Mouse (Mus musculus) lung, postnatal 0 days (tissue): ENCODE data around the gene Grik4. TPM values are rescaled to one million over a fixed set of nuclear protein-coding genes. Genes with fewer than 3 reads are reported as not detected.

Experiments
- ATAC-seq: fragments of 200-750 bp; cut with Nextera tagmentation; 2 replicates; pipeline ENCODE4 v1.8.0; 2017; ENCODE audit warnings: moderate library complexity
- DNase-seq: peaks from one replicate; pipeline ENCODE4 v3.0.0-alpha.2; 2016; ENCODE audit warnings: low spot score
- H3K27ac ChIP-seq: fragments of 300-500 bp; sonication (generic); 2 replicates; pipeline ENCODE4 v1.5.1; 2014; ENCODE audit warnings: antibody characterized with exemption, mild to moderate bottlenecking, low read length, mixed read lengths
- H3K27me3 ChIP-seq: fragments of 300-500 bp; sonication (generic); replicated peaks from 2 replicates; pipeline ENCODE4 v1.6.1; 2014; ENCODE audit warnings: low read length, mixed read lengths; ENCODE audit not compliant: insufficient read depth
- H3K36me3 ChIP-seq: fragments of 300-500 bp; sonication (generic); 2 replicates; pipeline ENCODE4 v1.6.1; 2014; ENCODE audit warnings: low read length, mixed read lengths; ENCODE audit not compliant: insufficient read depth
- H3K4me1 ChIP-seq: fragments of 300-500 bp; sonication (generic); 2 replicates; pipeline ENCODE4 v1.6.1; 2014; ENCODE audit warnings: antibody characterized with exemption, low read depth, low read length, mixed read lengths; ENCODE audit not compliant: insufficient read depth
- H3K4me2 ChIP-seq: fragments of 300-500 bp; sonication (generic); replicated peaks from 2 replicates; pipeline ENCODE4 v1.6.1; 2014; ENCODE audit warnings: low read depth, mild to moderate bottlenecking, low read length, moderate library complexity, mixed read lengths
- H3K4me3 ChIP-seq: fragments of 300-500 bp; sonication (generic); 2 replicates; pipeline ENCODE4 v1.5.1; 2014; ENCODE audit warnings: low read depth, low read length
- H3K9ac ChIP-seq: fragments of 300-500 bp; sonication (generic); replicated peaks from 2 replicates; pipeline ENCODE4 v1.6.1; 2014; ENCODE audit warnings: low read depth, mild to moderate bottlenecking
- H3K9me3 ChIP-seq: fragments of 300-500 bp; sonication (generic); 2 replicates; pipeline ENCODE4 v1.6.1; 2016; ENCODE audit warnings: low read length, mixed read lengths
- CTCF ChIP-seq: IDR thresholded peaks from 2 replicates; pipeline ENCODE4 v1.5.1; 2016; ENCODE audit warnings: antibody characterized with exemption, mild to moderate bottlenecking
- EP300 ChIP-seq: IDR thresholded peaks from 2 replicates; pipeline ENCODE4 v1.6.1; 2016; ENCODE audit warnings: antibody characterized with exemption, mild to moderate bottlenecking, control low read depth
- WGBS: fragments of 180-500 bp; shearing (Covaris S2); extraction: QIAGEN DNeasy Blood & Tissue Kit; methylation state at CpG from one replicate; pipeline ENCODE4 v1.1.7; 2014; 5-methylcytosine and 5-hydroxymethylcytosine counted together
- polyA plus RNA-seq: library from polyadenylated mRNA; unstranded; fragments of >200 nt; fragmentation: Nextera tagmentation; extraction: Ambion mirVana; gene quantifications from 2 replicates; pipeline ENCODE4 v1.2.1, GENCODE M21; 2015

Grik4 gene
- polyA plus RNA-seq, 1 experiment from 2014 or later = 0.47 TPM

GRCm38 (mm10) chr9:42742385-42742784, 201.9 kb downstream of the Grik4 start:
- 59% methylated on average over 5 of the region's 5 CpGs for WGBS

GRCm38 (mm10) chr9:42736697-42737335, 207.5 kb downstream of the Grik4 start:
- Histone ChIP-seq H3K27ac (no peak overlapping the region), H3K4me3 (no peak overlapping the region), H3K27me3 (no peaks in the 10 kb centered on the region), H3K9me3 (no peaks in the 10 kb centered on the region), H3K9ac (no peak overlapping the region), H3K4me2 (no peak overlapping the region), H3K36me3 (no peaks in the 10 kb centered on the region), H3K4me1 (no peaks in the 10 kb centered on the region)
- TF ChIP-seq EP300 = no peak
- TF ChIP-seq CTCF = no peak
- no peak for ATAC-seq
- no peak for DNase-seq
- WGBS = 61% methylated on average over 7 of the region's 7 CpGs

More at GRCm38 (mm10) chr9:42742385-42742784, 201.9 kb downstream of the Grik4 start:
- Histone ChIP-seq H3K27ac (no peak overlapping the region), H3K4me3 (no peak overlapping the region), H3K27me3 (no peaks in the 10 kb centered on the region), H3K9me3 (no peaks in the 10 kb centered on the region), H3K4me2 (no peak overlapping the region), H3K9ac (no peak overlapping the region), H3K36me3 (no peaks in the 10 kb centered on the region), H3K4me1 (no peaks in the 10 kb centered on the region)
- TF ChIP-seq EP300 = no peak
- DNase-seq (no peak), ATAC-seq (no peak)

DNA sequence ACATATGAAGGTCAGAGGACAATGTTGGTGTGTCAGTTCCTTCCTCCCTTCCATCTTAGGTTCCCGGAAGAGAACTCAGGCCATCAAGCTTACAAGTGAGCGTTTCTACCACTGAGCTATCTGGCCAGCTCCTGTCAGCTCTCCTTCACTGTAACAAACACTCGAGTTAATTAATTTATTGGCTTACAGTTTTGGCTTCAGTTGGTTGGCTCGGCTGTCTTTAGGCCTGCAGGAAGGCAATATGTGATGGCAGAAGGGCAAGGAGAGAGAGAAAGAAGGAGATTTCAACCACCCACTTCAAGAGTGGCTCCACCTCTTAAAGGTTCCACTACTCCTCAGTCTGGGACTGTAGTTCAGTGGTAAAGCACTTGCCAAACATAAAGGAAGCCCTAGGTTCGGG, 209.2 kb downstream of the Grik4 start:
- Histone ChIP-seq H3K4me1 (no peaks in the 10 kb centered on the region), H3K9me3 (no peaks in the 10 kb centered on the region), H3K4me3 (no peak overlapping the region), H3K27ac (no peak overlapping the region), H3K27me3 (no peaks in the 10 kb centered on the region), H3K36me3 (no peaks in the 10 kb centered on the region), H3K4me2 (no peak overlapping the region), H3K9ac (no peak overlapping the region)
- no peak for TF ChIP-seq CTCF
- no peak for TF ChIP-seq EP300
- DNase-seq (no peak), ATAC-seq (no peak)
- WGBS = 52% methylated on average over 5 of the region's 5 CpGs

- no peak overlapping the region for H3K4me2 ChIP-seq
- no peak overlapping the region for H3K9ac ChIP-seq
- no peak for ATAC-seq
- H3K4me3 ChIP-seq = no peak overlapping the region
- no peaks in the 10 kb centered on the region for H3K9me3 ChIP-seq
- no peak for TF ChIP-seq CTCF
- H3K27me3 ChIP-seq = no peaks in the 10 kb centered on the region
- DNase-seq = no peak
- no peak overlapping the region for H3K27ac ChIP-seq
- no peaks in the 10 kb centered on the region for H3K36me3 ChIP-seq
- H3K4me1 ChIP-seq = no peaks in the 10 kb centered on the region
- WGBS = 70% methylated on average over 9 of the region's 9 CpGs
Measured at GRCm38 (mm10) chr9:42732731-42733318, 211.5 kb downstream of the Grik4 start.

DNA sequence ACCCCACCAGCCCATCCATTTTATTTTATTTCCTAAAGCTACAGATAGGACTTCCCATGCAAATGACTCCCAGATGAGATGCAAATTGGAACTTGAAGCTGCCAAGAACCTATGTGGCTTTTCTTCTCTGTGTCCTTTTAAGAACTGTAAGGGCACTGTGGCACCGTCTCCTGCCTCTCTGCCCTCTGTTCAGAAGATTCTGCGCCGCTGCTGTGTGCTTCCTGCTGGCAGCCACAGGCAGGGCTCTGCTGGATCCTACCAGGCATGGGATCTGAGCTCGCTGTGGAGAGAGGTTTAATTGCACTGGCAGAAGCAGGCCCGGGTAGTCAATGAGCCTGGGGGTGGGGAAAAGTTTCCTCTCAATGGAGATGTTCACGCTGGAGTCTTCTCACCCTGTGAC, 215.8 kb downstream of the Grik4 start:
- Histone ChIP-seq H3K4me1 (no peaks in the 10 kb centered on the region), H3K9ac (no peak overlapping the region), H3K4me3 (no peak overlapping the region), H3K27me3 (no peaks in the 10 kb centered on the region), H3K4me2 (no peak overlapping the region), H3K36me3 (no peaks in the 10 kb centered on the region), H3K27ac (no peak overlapping the region), H3K9me3 (no peaks in the 10 kb centered on the region)
- no peak for DNase-seq
- WGBS = 66% methylated on average over 6 of the region's 6 CpGs
- no peak for TF ChIP-seq EP300
- no peak for ATAC-seq

GRCm38 (mm10) chr9:42727661-42728060, 216.6 kb downstream of the Grik4 start:
- Histone ChIP-seq H3K9me3 (no peaks in the 10 kb centered on the region), H3K4me2 (no peak overlapping the region), H3K27ac (no peak overlapping the region), H3K9ac (no peak overlapping the region), H3K27me3 (no peaks in the 10 kb centered on the region), H3K4me3 (no peak overlapping the region), H3K36me3 (no peaks in the 10 kb centered on the region), H3K4me1 (no peaks in the 10 kb centered on the region)
- no peak for TF ChIP-seq CTCF
- TF ChIP-seq EP300 = no peak
- 78% methylated on average over 6 of the region's 6 CpGs for WGBS
- DNase-seq = no peak
- ATAC-seq = no peak
